Mouse (Mus musculus) forebrain, embryonic 14.5 days (tissue): Measurements from ENCODE around the gene H2al1j. TPM values are rescaled to one million over a fixed set of nuclear protein-coding genes. Genes with fewer than 3 reads are reported as not detected.
A peak's percentile ranks its signal among the peaks of the same experiment; 100 is the strongest.
"Not testable (repeated sequence)": the region's sequence is repeated elsewhere in the genome, so short reads cannot be mapped to it uniquely, and the experiment has no call there.

Experiments
- ATAC-seq: fragments of 200-750 bp; cut with Nextera tagmentation; 2 replicates; pipeline ENCODE4 v1.8.0; 2017; ENCODE audit warnings: mild to moderate bottlenecking, moderate library complexity
- DNase-seq: peaks from one replicate; pipeline ENCODE4 v3.0.0-alpha.2; 2015; ENCODE audit warnings: low spot score
- H3K27ac ChIP-seq: fragments of 300-500 bp; sonication (generic); 2 replicates; pipeline ENCODE4 v1.5.1; 2014; ENCODE audit warnings: low read depth, mild to moderate bottlenecking, control low read depth, low read length, moderate library complexity
- H3K27me3 ChIP-seq: fragments of 300-500 bp; sonication (generic); replicated peaks from 2 replicates; pipeline ENCODE4 v1.6.1; 2014; ENCODE audit warnings: low read length, control low read depth, mixed read lengths; ENCODE audit not compliant: control insufficient read depth, insufficient read depth
- H3K36me3 ChIP-seq: fragments of 300-500 bp; sonication (generic); 2 replicates; pipeline ENCODE4 v1.6.1; 2014; ENCODE audit warnings: low read length, control low read depth; ENCODE audit not compliant: control insufficient read depth, insufficient read depth
- H3K4me1 ChIP-seq: fragments of 300-500 bp; sonication (generic); 2 replicates; pipeline ENCODE4 v1.6.1; 2014; ENCODE audit warnings: antibody characterized with exemption, low read length, control low read depth; ENCODE audit not compliant: control insufficient read depth, insufficient read depth
- H3K4me2 ChIP-seq: fragments of 300-500 bp; sonication (generic); 2 replicates; pipeline ENCODE4 v1.6.1; 2014; ENCODE audit warnings: mild to moderate bottlenecking, control low read depth, low read length
- H3K4me3 ChIP-seq: fragments of 300-500 bp; sonication (generic); 2 replicates; pipeline ENCODE4 v1.5.1; 2014; ENCODE audit warnings: low read depth, low read length, control low read depth
- H3K9ac ChIP-seq: fragments of 300-500 bp; sonication (generic); 2 replicates; pipeline ENCODE4 v1.6.1; 2014; ENCODE audit warnings: mild to moderate bottlenecking, low read length, control low read depth, moderate library complexity
- H3K9me3 ChIP-seq: fragments of 300-500 bp; sonication (generic); replicated peaks from 2 replicates; pipeline ENCODE4 v1.6.1; 2016; ENCODE audit warnings: low read length, control low read depth, mixed read lengths; ENCODE audit not compliant: control insufficient read depth
- WGBS: fragments of 180-500 bp; shearing (Covaris S2); extraction: QIAGEN DNeasy Blood & Tissue Kit; methylation state at CpG from one replicate; pipeline ENCODE4 v1.1.7; 2014; 5-methylcytosine and 5-hydroxymethylcytosine counted together
- polyA plus RNA-seq: library from polyadenylated mRNA; unstranded; fragments of >200 nt; fragmentation: Nextera tagmentation; extraction: Ambion mirVana; gene quantifications from 2 replicates; pipeline ENCODE4 v1.2.1, GENCODE M21; 2014

Gene H2al1j
- polyA plus RNA-seq, 1 experiment from 2014 or later, result not detected

GRCm38 (mm10) chrX:11314858-11315257 is 12.8 kb upstream of the H2al1j start, which contains the start of gene H2al1f:
TSS of gene H2al1f (plus strand) at chrX:11315158.
- ATAC-seq, H3K27me3 ChIP-seq, H3K4me1 ChIP-seq, H3K4me3 ChIP-seq, H3K9me3 ChIP-seq, DNase-seq, H3K9ac ChIP-seq, H3K4me2 ChIP-seq, H3K36me3 ChIP-seq, H3K27ac ChIP-seq: not testable (repeated sequence)
- WGBS, result no CpG with 5 or more reads among the region's 6 CpGs

GRCm38 (mm10) chrX:11317956-11318355 is 9.7 kb upstream of the H2al1j start, which contains the start of gene H2al1g:
TSS of gene H2al1g (plus strand) at chrX:11318256.
- not testable (repeated sequence) for H3K27ac ChIP-seq, H3K4me2 ChIP-seq, DNase-seq, H3K27me3 ChIP-seq, H3K4me3 ChIP-seq, H3K9me3 ChIP-seq, ATAC-seq, H3K36me3 ChIP-seq, H3K9ac ChIP-seq, H3K4me1 ChIP-seq
- no CpG with 5 or more reads among the region's 3 CpGs for WGBS

GRCm38 (mm10) chrX:11321192-11321591 is 6.4 kb upstream of the H2al1j start, which contains the start of gene H2al1h:
TSS of gene H2al1h (plus strand) at chrX:11321492.
- H3K4me3 ChIP-seq, H3K36me3 ChIP-seq, H3K9me3 ChIP-seq, H3K27me3 ChIP-seq, H3K4me1 ChIP-seq, ATAC-seq, H3K9ac ChIP-seq, H3K27ac ChIP-seq, H3K4me2 ChIP-seq, DNase-seq: not testable (repeated sequence)
- no CpG with 5 or more reads among the region's 6 CpGs for WGBS

GRCm38 (mm10) chrX:11324359-11324758 is 3.3 kb upstream of the H2al1j start, which contains the start of gene H2al1i:
TSS of gene H2al1i (plus strand) at chrX:11324659.
- H3K36me3 ChIP-seq, H3K27me3 ChIP-seq, H3K9me3 ChIP-seq, H3K4me3 ChIP-seq, H3K4me2 ChIP-seq, ATAC-seq, H3K27ac ChIP-seq, H3K4me1 ChIP-seq, DNase-seq, H3K9ac ChIP-seq: not testable (repeated sequence)
- WGBS, result no CpG with 5 or more reads among the region's 5 CpGs

GRCm38 (mm10) chrX:11345762-11346161 is 18.1 kb downstream of the H2al1j start:
- no peaks in the 10 kb centered on the region for H3K4me1 ChIP-seq
- no peak overlapping the region for H3K4me2 ChIP-seq
- H3K9ac ChIP-seq, result no peak overlapping the region
- H3K4me3 ChIP-seq, result no peak overlapping the region
- DNase-seq, result peak; percentile 56
- no peaks in the 10 kb centered on the region for H3K9me3 ChIP-seq
- ATAC-seq, result no peak
- no peaks in the 10 kb centered on the region for H3K27me3 ChIP-seq
- WGBS, result 56% methylated on average over 9 of the region's 9 CpGs
- H3K27ac ChIP-seq, result no peak overlapping the region
- H3K36me3 ChIP-seq, result no peaks in the 10 kb centered on the region

GRCm38 (mm10) chrX:11346756-11347155 is 19.1 kb downstream of the H2al1j start:
- Histone ChIP-seq H3K27me3 (no peaks in the 10 kb centered on the region), H3K4me2 (no peak overlapping the region), H3K9me3 (no peaks in the 10 kb centered on the region), H3K36me3 (no peaks in the 10 kb centered on the region), H3K4me1 (no peaks in the 10 kb centered on the region), H3K4me3 (no peak overlapping the region), H3K9ac (no peak overlapping the region), H3K27ac (no peak overlapping the region)
- ATAC-seq (no peak), DNase-seq (no peak)
- 91% methylated on average over 3 of the region's 3 CpGs for WGBS

GRCm38 (mm10) chrX:11360823-11361222 is 33.2 kb downstream of the H2al1j start:
- ATAC-seq (no peak), DNase-seq (no peak)
- no peak overlapping the region for H3K4me3 ChIP-seq
- no peaks in the 10 kb centered on the region for H3K9me3 ChIP-seq
- peaks cover 2% of the 10 kb centered on the region; the same call in 1 of the 2 replicates for H3K4me1 ChIP-seq
- no peak overlapping the region for H3K4me2 ChIP-seq
- WGBS, result 80% methylated on average over 6 of the region's 6 CpGs
- H3K27me3 ChIP-seq, result no peaks in the 10 kb centered on the region
- H3K27ac ChIP-seq, result no peak overlapping the region
- no peaks in the 10 kb centered on the region for H3K36me3 ChIP-seq
- no peak overlapping the region for H3K9ac ChIP-seq

GRCm38 (mm10) chrX:11361261-11361660 is 33.6 kb downstream of the H2al1j start:
- 96% methylated on average over 2 of the region's 2 CpGs for WGBS
- no peaks in the 10 kb centered on the region for H3K36me3 ChIP-seq
- no peak for ATAC-seq

GRCm38 (mm10) chrX:11363890-11364289 is 36.3 kb downstream of the H2al1j start:
- 49% methylated on average over 6 of the region's 6 CpGs for whole genome bisulfite sequencing
- Histone ChIP-seq H3K27ac (no peak overlapping the region), H3K4me2 (no peak overlapping the region)

More at GRCm38 (mm10) chrX:11361261-11361660, 33.6 kb downstream of the H2al1j start:
- no peak overlapping the region for H3K27ac ChIP-seq
- H3K4me1 ChIP-seq, result peaks cover 2% of the 10 kb centered on the region; the same call in 1 of the 2 replicates
- H3K27me3 ChIP-seq, result no peaks in the 10 kb centered on the region
- H3K9ac ChIP-seq, result no peak overlapping the region
- no peak for DNase-seq
- no peak overlapping the region for H3K4me3 ChIP-seq
- no peak overlapping the region for H3K4me2 ChIP-seq
- H3K9me3 ChIP-seq, result no peaks in the 10 kb centered on the region

More at GRCm38 (mm10) chrX:11363890-11364289, 36.3 kb downstream of the H2al1j start:
- peaks cover 2% of the 10 kb centered on the region; the same call in 1 of the 2 replicates for H3K4me1 ChIP-seq
- DNase-seq (peak; percentile 74), ATAC-seq (peak; percentile 84)
- no peaks in the 10 kb centered on the region for H3K27me3 ChIP-seq
- H3K9ac ChIP-seq, result no peak overlapping the region
- no peak overlapping the region for H3K4me3 ChIP-seq
- H3K36me3 ChIP-seq, result no peaks in the 10 kb centered on the region
- H3K9me3 ChIP-seq, result no peaks in the 10 kb centered on the region
